Mouse (Mus musculus): Measurements from ENCODE around the gene Psmc4. TPM values are rescaled to one million over a fixed set of nuclear protein-coding genes. Genes with fewer than 3 reads are reported as not detected.

Psmc4 gene
- 100 to 1,000 TPM; 134 to 137 TPM for total RNA-seq (2021)

DNA sequence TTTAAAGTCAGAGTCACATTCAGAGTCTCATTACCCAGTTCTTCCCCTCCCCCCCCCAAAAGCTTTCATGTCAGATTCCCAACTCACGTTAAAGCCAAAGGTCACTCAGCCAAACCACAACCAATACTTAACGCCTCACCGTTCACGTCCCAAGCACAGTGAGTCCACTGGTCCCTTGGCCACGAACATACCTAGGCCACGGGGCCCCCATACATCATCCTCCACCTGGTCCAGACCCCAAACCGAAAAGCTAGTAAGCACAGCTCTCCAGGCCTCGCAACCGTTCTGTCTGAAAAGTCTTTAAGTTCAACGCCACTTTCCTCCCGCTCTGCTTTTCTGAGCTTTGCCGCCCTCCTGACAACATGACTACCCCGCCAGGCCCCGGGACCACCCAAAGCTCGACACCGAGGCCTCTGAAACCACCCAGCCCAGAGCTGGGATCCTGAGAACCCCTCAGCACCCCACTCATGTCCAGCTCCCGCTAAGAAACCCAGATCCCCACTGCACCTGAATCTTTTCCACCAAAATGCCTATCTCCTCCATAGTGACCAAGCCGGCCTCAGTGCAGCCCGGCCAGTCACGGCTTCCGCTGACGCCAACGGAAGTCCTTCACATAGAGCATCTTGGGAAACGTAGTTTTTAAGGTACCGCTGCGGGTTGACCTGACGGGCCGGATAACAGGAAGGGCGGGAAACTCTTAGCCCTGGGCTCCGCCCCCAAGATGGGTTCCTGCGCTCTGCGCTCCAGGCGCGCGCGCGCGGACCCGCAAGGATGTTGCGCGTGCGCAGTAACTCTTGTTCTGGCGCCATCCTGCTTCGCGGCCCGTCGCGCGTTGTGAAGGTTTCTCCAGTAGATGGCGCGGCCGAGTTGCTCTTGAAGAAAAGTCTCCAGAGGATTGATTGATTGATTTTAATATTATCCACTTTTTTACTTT, at the start of gene Psmc4:
Gene Psmc4, minus strand, starts transcription at position 626 of the 934 bp plus-strand sequence.
- DNase-seq: peak; percentile 98

- DNase-seq: no peak
Measured at GRCm38 (mm10) chr7:28099101-28099500, 49.2 kb upstream of the Psmc4 start.

DNA sequence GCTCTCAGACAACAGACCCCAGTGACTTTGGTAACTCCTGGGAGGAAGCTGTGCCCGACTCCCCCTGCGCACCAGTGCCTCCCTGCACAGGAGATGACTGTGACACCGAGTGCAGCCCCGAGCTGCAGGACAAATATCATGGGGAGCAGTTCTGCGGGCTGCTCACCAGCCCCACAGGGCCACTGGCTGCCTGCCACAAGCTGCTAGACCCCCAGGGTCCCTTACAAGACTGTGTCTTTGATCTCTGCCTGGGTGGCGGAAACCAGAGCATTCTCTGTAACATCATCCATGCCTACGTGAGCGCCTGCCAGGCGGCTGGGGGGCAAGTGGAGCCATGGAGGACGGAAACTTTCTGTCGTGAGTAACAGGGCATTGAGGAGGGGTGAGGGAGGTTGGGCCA, 43.6 kb upstream of the Psmc4 start:
- no peak for DNase-seq

DNA sequence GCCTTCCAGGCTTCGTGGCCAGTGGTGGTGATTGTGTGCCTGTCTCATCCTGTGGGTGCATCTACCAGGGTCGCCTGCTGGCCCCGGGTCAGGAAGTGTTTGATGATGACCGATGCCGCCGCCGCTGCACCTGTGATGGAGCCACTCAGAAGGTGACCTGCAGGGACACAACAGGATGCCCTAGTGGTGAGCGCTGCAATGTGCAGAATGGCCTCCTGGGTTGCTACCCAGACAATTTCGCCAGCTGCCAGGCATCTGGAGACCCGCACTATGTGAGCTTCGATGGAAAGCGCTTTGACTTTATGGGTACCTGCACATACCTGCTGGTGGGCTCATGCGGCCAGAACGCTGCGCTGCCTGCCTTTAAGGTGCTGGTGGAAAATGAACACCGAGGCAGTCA, 36.3 kb upstream of the Psmc4 start:
- DNase-seq: no peak

DNA sequence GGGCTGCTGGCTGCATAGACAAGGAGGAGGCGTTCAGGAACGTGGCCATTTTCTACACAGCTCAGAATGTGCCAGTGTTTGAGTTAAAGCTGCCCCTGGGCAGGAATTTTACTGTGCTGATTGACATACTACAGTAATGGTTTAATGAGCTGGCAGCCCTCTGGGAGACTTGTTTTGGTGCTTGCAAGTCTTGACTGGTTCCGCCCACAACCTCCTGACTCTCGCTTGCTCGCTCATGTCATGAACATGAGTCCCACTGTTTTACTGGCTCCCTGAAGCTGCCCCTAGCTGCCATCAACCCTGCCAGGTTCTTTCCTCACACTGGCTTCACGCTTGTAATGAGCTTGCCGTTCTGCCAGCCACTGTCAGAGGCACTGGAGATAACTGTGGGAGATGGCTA, 34.3 kb upstream of the Psmc4 start:
- no peak for DNase-seq

GRCm38 (mm10) chr7:28070531-28071298, 20.8 kb upstream of the Psmc4 start, which contains the start of gene Fcgbp:
TSS of gene Fcgbp (plus strand) at chr7:28071236.
- no peak for DNase-seq

DNA sequence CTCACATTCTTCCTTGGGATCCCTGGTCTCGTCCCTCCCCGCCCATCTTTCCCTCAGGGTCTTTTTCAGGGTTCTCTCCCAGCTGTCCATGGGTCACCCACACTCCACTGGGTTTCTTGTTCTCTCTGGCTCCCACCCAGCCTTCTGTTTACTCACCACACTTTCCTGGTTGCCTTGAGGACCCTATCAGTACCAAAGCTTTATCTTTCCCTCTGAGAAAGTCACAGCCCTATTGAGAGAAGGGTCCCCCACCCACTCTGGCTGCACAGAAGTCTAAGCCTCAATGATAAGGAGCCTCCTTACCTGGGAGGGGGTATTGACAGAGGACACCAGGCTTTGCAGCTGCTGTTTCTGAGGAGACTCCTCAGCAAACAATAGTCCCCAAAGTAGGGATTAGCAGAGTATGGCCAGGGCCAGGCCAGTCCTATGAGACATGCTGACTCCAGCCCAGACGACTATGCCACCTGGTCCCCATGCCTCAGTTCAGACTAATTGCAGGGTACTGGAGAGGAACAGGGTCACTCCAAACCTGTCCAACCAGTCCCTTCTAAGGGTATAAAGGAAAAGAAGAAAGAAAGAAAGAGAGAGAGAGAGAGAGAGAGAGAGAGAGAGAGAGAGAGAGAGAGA, 19.8 kb upstream of the Psmc4 start:
- no peak for DNase-seq

- DNase-seq: no peak
Measured at GRCm38 (mm10) chr7:28068661-28069060, 18.8 kb upstream of the Psmc4 start.

- DNase-seq: no peak
Measured at GRCm38 (mm10) chr7:28059972-28060371, 10.1 kb upstream of the Psmc4 start.

DNA sequence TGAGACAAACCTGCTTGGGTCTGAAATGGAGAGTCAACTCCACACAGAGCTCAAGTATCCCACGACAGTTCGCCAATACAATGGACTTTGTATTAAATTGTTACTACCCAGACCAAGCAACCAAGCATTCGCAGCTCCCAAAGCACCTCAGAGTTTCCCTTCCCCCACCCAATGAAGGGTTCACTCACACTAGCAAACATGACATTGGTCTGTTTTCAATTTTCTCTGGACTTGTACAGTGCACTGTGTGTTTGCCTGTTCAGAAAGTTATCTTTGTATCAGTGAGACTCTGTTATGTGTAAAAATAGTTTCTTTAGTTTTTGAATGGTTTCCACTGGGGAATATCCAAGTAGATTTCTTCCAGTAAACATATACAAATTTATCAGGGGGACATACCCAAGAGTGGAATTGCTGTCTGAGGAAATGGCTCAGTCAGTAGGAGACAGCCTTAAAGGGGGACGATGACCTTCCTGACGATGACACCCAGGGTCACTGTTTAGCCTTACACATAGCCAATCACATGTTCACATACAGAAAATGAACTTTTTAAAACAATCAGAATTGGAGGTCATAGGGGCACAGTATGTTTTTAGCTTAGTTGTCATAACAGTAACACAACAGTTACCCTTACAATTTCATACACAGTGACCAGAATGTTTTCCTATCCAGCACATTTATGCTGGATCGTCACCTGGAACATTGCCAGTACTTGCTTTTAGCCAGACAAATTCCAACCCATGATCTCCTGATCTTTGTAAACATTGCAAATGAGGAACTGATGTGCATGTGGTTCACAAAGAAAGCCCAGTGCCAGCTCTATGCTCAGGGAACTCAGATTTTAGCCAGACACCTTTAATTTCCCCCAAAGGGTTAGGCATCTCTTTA, 3.4 kb upstream of the Psmc4 start:
- DNase-seq: no peak

DNA sequence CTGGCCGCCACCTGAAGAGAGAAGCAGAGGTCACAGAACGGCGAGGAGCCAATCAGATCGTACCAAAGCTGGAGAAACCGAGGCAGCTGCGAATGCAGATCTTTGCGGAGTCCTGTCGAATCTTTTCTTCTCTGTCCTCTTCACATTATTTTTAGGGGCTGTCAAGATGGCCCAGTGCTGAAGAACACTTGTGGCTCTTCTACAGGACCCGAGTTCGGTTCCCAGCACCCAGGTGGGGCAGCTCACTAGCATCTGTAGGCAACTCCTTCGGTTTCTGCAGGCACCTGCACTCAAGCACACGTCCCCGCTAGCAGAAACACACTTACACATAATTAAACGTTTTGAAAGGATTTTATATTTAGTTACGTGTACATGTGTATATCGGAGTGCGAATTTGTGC, 683 bp upstream of the Psmc4 start:
- DNase-seq: no peak

DNA sequence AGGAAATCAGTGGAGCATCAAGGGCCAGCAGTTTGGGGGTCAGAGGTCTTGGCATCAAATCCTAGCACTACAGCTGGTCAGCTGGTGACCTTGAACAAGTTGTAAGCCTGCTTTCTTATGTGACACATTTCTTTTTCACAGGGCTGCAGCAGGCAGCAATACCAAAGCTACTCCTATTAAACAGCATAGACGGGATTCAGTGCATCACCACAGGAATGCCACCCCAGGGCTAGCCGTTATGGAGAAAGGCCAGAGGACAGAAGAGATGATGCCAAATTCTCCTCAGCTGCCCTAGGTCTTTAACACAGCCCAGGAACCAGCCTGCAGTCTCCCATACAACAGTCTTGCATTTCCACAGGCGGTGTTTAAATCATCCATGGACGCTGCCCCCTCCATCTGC, 5.4 kb downstream of the Psmc4 start:
- no peak for DNase-seq

GRCm38 (mm10) chr7:28014445-28014810, 35.5 kb downstream of the Psmc4 start:
- DNase-seq: no peak

DNA sequence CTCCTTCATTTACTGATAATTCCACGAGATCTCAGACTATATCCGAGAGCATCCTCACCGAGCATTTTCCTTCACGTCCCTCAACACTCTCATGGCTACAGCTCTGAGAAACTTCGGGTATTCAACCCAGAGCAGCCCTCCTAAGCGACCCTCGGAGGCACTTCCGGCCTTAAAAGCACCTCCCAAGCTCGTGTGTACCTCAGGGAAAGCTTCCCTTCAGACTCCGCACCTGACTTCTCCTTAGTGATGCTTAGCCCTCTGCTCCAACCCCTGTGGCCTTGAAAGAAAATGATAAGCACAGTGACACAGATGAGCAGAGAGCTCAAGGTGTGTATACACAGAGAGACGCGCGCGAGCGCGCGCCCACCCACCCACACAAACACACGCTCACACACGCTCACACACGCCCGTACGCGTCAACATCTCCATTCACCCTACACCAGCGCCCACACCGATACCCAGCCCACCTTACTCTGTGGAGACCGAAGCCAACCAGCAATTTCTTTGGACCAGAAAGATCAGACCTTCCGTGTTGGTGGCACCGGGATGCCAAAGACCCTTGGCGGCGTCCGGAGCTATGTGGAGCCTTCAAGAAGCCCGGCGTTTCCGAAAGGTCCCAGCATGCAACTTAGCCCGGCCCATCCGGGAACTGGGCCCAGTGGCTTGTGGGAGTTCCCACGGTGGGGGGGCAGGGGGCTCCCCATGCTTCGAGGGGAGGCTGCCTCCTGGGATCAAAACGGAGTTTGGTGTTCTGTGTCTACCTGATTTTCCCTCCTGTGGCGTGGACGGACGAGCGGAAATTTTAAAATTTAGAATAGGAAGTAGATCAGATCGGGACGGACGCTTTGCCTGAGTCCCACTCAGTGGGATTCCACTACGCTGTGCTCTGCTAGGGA, 36.1 kb downstream of the Psmc4 start, which contains the start of gene Zfp850:
Gene Zfp850, minus strand, starts transcription at position 567 of the 896 bp plus-strand sequence.
- peak; percentile 82 for DNase-seq

- no peak for DNase-seq
Measured at GRCm38 (mm10) chr7:28010271-28010670, 39.6 kb downstream of the Psmc4 start.

Other genes starting within 250 kb of the Psmc4 start
- 1 to 10 TPM; 5.7 to 6.4 TPM for gene Zfp626, start 242.9 kb downstream of the Psmc4 start, total RNA-seq (2021)
- 1 to 10 TPM; 2.3 to 3.0 TPM for gene Zfp59, start 211.5 kb downstream of the Psmc4 start, total RNA-seq (2021)
- 1 to 10 TPM; 2.8 to 3.6 TPM for gene Zfp607a, start 192.6 kb downstream of the Psmc4 start, total RNA-seq (2021)
- 1 to 10 TPM; 6.9 to 7.7 TPM for gene Zfp974, start 120.6 kb downstream of the Psmc4 start, total RNA-seq (2021)
- 1 to 10 TPM; 7.4 to 8.7 TPM for gene Zfp780b, start 70.9 kb downstream of the Psmc4 start, total RNA-seq (2021)
- 1 to 10 TPM; 2.1 to 2.6 TPM for gene Zfp850, start 36.0 kb downstream of the Psmc4 start, total RNA-seq (2021)
- gene Fcgbp, start 21.1 kb upstream of the Psmc4 start, total RNA-seq (2021): under 1 TPM; 0.02 to 0.12 TPM
- not detected for gene 9530053A07Rik, start 79.4 kb upstream of the Psmc4 start, total RNA-seq (2021)
- 10 to 100 TPM; 67.2 to 68.2 TPM for gene Fbl, start 119.6 kb upstream of the Psmc4 start, total RNA-seq (2021)
- gene Dyrk1b, start 129.4 kb upstream of the Psmc4 start, total RNA-seq (2021): 10 to 100 TPM; 22.9 to 24.4 TPM
- 10 to 100 TPM; 13.7 to 19.7 TPM for gene Eid2, start 217.8 kb upstream of the Psmc4 start, total RNA-seq (2021)
- gene Eid2b, start 227.6 kb upstream of the Psmc4 start, total RNA-seq (2021): 10 to 100 TPM in 1 of 2 experiments, 1 to 10 TPM in 1; 8.5 to 10.9 TPM
- gene Selenov, start 241.1 kb upstream of the Psmc4 start, total RNA-seq (2021): not detected

Data from heart, postnatal 4 days (tissue).